Mouse (Mus musculus) liver, postnatal 0 days (tissue): ENCODE measurements at regions not wholly inside any gene's neighbourhood (a gene's known extent, or its start where the extent isn't known, plus 50 kb on each side); places are given as distances from the start of the nearest gene placed in this dataset.

ENCODE experiments used
- CTCF ChIP-seq: sonication (generic); IDR thresholded peaks from 2 replicates; pipeline ENCODE4 v1.5.1; 2016; ENCODE audit warnings: antibody characterized with exemption, low read depth
- EP300 ChIP-seq: IDR thresholded peaks from 2 replicates; pipeline ENCODE4 v1.6.1; 2016; ENCODE audit warnings: antibody characterized with exemption, low read depth, mild to moderate bottlenecking

- no peak for TF ChIP-seq CTCF
- TF ChIP-seq EP300 = no peak
These were observed 364.7 kb upstream of the 1700008P02Rik start for GRCm38 (mm10) chr3:6984918-6985317.
